Mouse (Mus musculus) erythroblast, adult 5-6 weeks (primary cell): ENCODE measurements around the gene Scgb1b24. TPM values are rescaled to one million over a fixed set of nuclear protein-coding genes. Genes with fewer than 3 reads are reported as not detected.

Experiments used
- ATAC-seq: replicated peaks from 2 replicates; pipeline ENCODE4 v1.8.0; 2016; ENCODE audit warnings: moderate number of reproducible peaks, mild to moderate bottlenecking, moderate TSS enrichment, inconsistent platforms; ENCODE audit not compliant: poor library complexity, low FRiP score, severe bottlenecking
- total RNA-seq, 2 experiments: library from RNA; stranded (forward) in 1 of 2; stranded (reverse) in 1 of 2; fragments of 150-400 nt in 1 of 2; fragments of 200-764, 138-1000 nt in 1 of 2; gene quantifications; 2 replicates each; pipeline versions ENCODE4 v1.2.3 to v1.2.4; 2015 to 2017; ENCODE audit warnings: low replicate concordance in 2 of 2

Scgb1b24 gene
- total RNA-seq (2015; ENCODE audit: low replicate concordance) (not detected in 2 replicates), total RNA-seq (2017; ENCODE audit: low replicate concordance) (not detected in 2 replicates)

DNA sequence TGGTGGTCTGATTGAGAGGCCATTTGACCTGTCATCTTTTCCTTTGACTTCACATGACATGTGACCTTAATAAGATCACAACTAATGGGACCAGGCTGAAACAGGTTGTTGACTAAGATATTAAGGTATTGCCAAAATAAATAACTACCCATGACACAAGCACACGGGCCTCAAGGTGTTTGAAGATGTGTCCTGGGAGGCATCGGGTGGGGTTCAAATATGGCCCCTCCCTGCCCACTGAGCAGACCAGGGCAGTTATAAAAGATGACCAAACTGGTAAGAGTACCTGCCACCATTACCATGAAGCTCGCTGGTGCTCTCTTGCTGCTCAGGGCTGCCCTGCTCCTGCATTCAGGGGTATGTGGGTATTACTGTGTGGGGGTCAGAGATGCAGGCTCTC, at the start of gene Scgb1b24:
Scgb1b24 (plus strand) TSS at position 301 of the 400 bp plus-strand sequence.
- no peak for ATAC-seq

DNA sequence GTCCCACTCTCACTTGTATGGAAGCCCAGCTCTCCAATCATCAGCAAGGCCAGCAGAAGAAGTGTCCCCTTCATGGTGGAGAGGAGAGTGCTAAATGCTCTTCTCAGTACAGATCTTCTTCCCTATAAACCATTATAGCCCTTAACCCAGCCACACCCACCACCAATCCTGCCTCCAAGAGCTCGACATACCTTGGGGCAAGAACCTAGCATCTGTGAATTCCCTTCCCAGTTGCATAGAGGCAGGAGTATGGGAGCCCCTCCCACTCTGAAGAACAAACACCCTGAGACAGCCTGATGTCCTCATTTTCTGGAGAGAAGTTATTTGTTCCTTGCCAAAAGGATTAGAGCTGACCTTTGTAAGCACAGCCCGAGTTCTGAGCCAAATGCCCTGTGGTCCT, 4.4 kb upstream of the Scgb1b24 start, which contains the start of gene Scgb2b24:
Scgb2b24 (minus strand) TSS at position 101 of the 400 bp plus-strand sequence.
- no peak for ATAC-seq

Other genes with a start within 250 kb of the Scgb1b24 start
- gene Scgb2b21, start 223.3 kb upstream of the Scgb1b24 start, total RNA-seq (2015; ENCODE audit: low replicate concordance) = not detected in 2 replicates
- not detected in 2 replicates for gene Scgb2b21, start 223.3 kb upstream of the Scgb1b24 start, total RNA-seq (2017; ENCODE audit: low replicate concordance)
- not detected in 2 replicates for gene Scgb2b24, start 4.5 kb upstream of the Scgb1b24 start, total RNA-seq (2015; ENCODE audit: low replicate concordance)
- gene Scgb2b24, start 4.5 kb upstream of the Scgb1b24 start, total RNA-seq (2017; ENCODE audit: low replicate concordance) = not detected in 2 replicates
- not detected in 2 replicates for gene Scgb2b26, start 201.2 kb downstream of the Scgb1b24 start, total RNA-seq (2015; ENCODE audit: low replicate concordance)
- gene Scgb2b26, start 201.2 kb downstream of the Scgb1b24 start, total RNA-seq (2017; ENCODE audit: low replicate concordance) = not detected in 2 replicates